Mouse (Mus musculus) layer of hippocampus, postnatal 25 days (tissue): ENCODE results near the gene Vnn3. TPM values are rescaled to one million over a fixed set of nuclear protein-coding genes. Genes with fewer than 3 reads are reported as not detected.

Source experiments
- DNase-seq, 2 experiments: peaks; one replicate each; pipeline ENCODE4 v3.0.0; 2022; ENCODE audit warnings: mixed read lengths in 2 of 2, low spot score in 1 of 2; ENCODE audit errors: extremely low spot score in 1 of 2
- total RNA-seq, 2 experiments: library from RNA; stranded (reverse); gene quantifications; 2 replicates each; pipeline ENCODE4 v1.2.3; 2021

The Vnn3 gene
- total RNA-seq, 2 experiments from 2014 or later, result 0.26 TPM; not detected in 1

DNA sequence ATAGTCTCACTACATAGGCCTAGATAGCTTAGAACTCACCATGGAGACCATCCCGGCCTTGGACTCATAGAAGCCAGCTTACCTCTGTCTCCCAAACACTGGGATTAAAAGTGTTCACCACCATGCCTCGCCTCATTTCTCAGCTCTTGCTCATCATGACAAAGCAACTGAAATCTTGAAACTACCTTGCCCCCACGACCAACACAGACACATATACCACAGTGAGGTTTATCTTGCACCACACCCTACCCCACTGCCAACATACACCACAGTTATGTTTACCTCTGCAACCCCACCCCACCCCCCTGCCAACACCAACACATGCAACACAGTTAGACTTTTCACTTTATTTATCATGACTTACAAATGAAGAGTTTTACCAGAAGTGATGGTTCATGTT, 34.8 kb downstream of the Vnn3 start:
- DNase-seq, result no peak

DNA sequence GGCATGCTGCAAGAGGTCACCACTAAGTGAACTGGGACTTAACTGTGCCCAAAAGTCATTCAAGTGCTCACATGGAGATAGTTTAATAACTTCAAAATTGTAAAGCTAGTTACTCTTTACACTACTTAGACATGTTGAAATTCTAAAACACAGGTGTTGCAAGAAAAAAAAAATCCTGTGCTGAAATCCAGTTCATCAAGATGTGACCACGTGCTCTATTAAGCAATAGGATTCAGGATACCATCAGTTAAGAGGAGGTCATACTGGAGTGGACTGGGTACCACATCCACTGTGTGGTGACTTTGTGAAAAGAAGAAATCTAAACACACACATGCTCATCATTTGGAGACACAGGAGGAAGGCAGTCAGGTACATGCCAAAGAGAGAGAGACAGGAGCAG, 41.7 kb downstream of the Vnn3 start:
- no peak for DNase-seq

DNA sequence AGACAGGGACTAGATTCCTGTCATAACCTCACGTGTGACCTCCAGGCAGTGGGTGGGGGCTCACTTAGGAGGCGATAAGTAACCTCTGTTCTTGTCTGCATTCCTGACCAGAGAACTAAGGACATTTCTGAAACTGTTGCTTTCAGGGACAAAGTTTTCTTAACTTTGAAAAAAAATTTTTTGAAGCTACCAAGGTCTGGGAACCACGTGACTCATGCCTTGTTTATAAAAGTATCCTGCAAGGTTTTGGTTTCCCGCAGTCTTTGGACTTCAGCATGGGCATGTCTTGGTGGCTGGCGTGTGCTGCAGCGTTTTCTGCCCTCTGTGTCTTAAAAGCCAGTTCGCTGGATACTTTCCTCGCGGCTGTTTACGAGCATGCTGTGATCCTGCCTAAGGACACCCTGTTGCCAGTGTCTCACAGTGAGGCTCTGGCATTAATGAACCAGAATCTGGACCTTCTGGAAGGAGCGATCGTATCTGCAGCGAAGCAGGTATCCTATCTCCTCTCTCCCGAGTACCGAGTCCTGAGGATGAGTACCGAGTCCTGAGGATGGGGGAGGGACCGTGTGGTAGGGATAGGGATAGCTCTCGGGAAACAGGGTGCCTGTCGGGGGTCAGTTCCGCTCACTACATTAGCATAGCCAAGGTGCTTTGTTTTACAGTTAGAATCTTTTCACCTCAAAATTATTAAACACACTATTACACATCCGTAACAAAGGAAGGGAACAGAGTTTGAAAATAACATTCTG, 43.5 kb downstream of the Vnn3 start, which contains the start of gene Vnn1:
Gene Vnn1, plus strand, starts transcription at position 88 of the 749 bp plus-strand sequence.
- DNase-seq, result no peak

DNA sequence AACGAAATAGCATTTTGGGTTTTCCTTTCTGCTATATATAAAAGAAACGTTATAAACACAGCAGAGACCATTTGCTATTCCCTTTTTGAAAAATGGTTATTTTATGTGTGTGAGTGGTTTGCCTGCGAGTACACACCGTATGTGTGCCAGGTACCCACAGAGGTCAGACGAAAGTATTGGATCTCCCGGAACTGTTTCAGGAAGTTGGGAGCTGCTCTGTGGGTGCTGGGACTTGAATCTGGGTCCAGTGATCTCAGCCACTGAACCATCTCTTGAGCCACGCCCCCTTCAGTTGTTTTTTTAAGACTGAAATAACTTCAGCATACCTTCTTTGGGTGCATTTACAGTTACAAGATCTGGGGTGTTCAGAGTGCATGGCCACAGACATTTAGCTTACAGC, 44.1 kb downstream of the Vnn3 start:
- DNase-seq, result no peak

DNA sequence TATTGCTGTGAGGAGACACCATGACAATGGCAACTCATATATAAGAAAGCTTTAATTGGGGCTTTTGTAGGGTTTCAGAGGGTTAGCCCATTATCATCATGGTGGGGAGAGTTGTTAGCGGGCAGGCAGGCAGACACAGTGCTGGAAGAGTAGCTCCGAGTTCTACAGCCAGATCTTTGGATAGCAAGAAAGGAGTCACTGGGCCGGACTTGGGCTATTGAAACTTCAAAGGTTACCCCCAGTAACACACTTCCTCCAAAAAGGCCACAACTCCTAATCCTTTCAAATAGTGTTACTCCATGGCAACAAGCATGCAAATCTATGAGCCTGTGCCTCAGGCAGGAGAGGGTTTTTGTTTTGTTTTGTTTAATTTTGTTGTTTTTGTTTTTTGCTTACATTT, 49.9 kb downstream of the Vnn3 start:
- no peak for DNase-seq

DNA sequence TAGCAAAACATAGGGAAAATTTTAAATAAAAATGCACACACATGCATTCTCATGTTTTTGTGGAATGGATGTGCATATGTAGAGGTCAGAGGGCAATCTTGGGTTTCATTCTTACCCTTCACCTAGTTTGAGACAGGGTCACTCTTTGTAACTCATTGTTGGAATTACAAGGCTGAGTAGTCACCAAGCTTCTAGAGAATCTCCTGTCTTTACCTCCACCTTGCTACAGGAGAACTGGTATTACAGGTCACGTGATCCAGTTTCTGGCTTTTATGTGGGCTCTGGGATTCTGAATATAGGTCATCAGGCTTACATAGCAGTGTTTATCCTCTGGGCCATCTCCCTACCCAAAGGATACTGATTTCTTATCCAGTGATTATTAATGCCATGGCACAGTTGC, 54.4 kb downstream of the Vnn3 start:
- no peak for DNase-seq

Other genes starting within 250 kb of the Vnn3 start
- 100 to 1,000 TPM; 212 to 250 TPM for gene Rps12, start 64.2 kb upstream of the Vnn3 start, total RNA-seq
- gene Slc18b1, start 54.5 kb upstream of the Vnn3 start, total RNA-seq, result 10 to 100 TPM; 21.2 to 30.0 TPM
- gene Vnn1, start 43.2 kb downstream of the Vnn3 start, total RNA-seq, result under 1 TPM; 0.14 to 0.39 TPM
- not detected for gene Taar1, start 68.9 kb downstream of the Vnn3 start, total RNA-seq
- not detected for gene Taar2, start 87.1 kb downstream of the Vnn3 start, total RNA-seq
- not detected for gene Taar3, start 98.1 kb downstream of the Vnn3 start, total RNA-seq
- not detected for gene Taar4, start 109.0 kb downstream of the Vnn3 start, total RNA-seq
- gene Taar5, start 119.2 kb downstream of the Vnn3 start, total RNA-seq, result not detected
- gene Taar6, start 134.2 kb downstream of the Vnn3 start, total RNA-seq, result not detected
- gene Taar7a, start 142.0 kb downstream of the Vnn3 start, total RNA-seq, result not detected
- not detected for gene Taar7b, start 148.5 kb downstream of the Vnn3 start, total RNA-seq
- gene Taar7d, start 175.8 kb downstream of the Vnn3 start, total RNA-seq, result not detected
- gene Taar7e, start 186.2 kb downstream of the Vnn3 start, total RNA-seq, result not detected
- not detected for gene Taar7f, start 198.0 kb downstream of the Vnn3 start, total RNA-seq
- not detected for gene Taar8a, start 225.0 kb downstream of the Vnn3 start, total RNA-seq
- not detected for gene Taar8b, start 240.8 kb downstream of the Vnn3 start, total RNA-seq